Mouse (Mus musculus): ENCODE data around the gene Miga1.
"Not testable (repeated sequence)": the region's sequence is repeated elsewhere in the genome, so short reads cannot be mapped to it uniquely, and the experiment has no call there.

The Miga1 gene

GRCm38 (mm10) chr3:152321765-152322547, 18.3 kb downstream of the Miga1 start:
- DNase-seq (ENCODE audit: low read depth, low spot score): no peak

GRCm38 (mm10) chr3:152320972-152321645, 19.1 kb downstream of the Miga1 start:
- DNase-seq (ENCODE audit: low read depth, low spot score): no peak

GRCm38 (mm10) chr3:152316447-152317173, 23.6 kb downstream of the Miga1 start:
- not testable (repeated sequence) for DNase-seq (ENCODE audit: low read depth, low spot score)

- peak; percentile 83 for DNase-seq (ENCODE audit: low read depth, low spot score)
Measured at GRCm38 (mm10) chr3:152315613-152316012, 24.6 kb downstream of the Miga1 start.

- DNase-seq (ENCODE audit: low read depth, low spot score): not testable (repeated sequence)
Measured at GRCm38 (mm10) chr3:152314666-152315065, 25.5 kb downstream of the Miga1 start.

GRCm38 (mm10) chr3:152309250-152309645, 31.0 kb downstream of the Miga1 start:
- no peak for DNase-seq (ENCODE audit: low read depth, low spot score)

GRCm38 (mm10) chr3:152308485-152309249, 31.5 kb downstream of the Miga1 start:
- no peak for DNase-seq (ENCODE audit: low read depth, low spot score)

GRCm38 (mm10) chr3:152305971-152306370, 34.2 kb downstream of the Miga1 start:
- DNase-seq (ENCODE audit: low read depth, low spot score): no peak

GRCm38 (mm10) chr3:152305080-152305479, 35.1 kb downstream of the Miga1 start:
- DNase-seq (ENCODE audit: low read depth, low spot score): no peak

GRCm38 (mm10) chr3:152304093-152304815, 36.0 kb downstream of the Miga1 start:
- DNase-seq (ENCODE audit: low read depth, low spot score): no peak

GRCm38 (mm10) chr3:152302991-152303390, 37.2 kb downstream of the Miga1 start:
- no peak for DNase-seq (ENCODE audit: low read depth, low spot score)

- DNase-seq (ENCODE audit: low read depth, low spot score): no peak
Measured at GRCm38 (mm10) chr3:152300376-152301337, 39.5 kb downstream of the Miga1 start.

- no peak for DNase-seq (ENCODE audit: low read depth, low spot score)
Measured at GRCm38 (mm10) chr3:152295896-152296295, 44.3 kb downstream of the Miga1 start.

GRCm38 (mm10) chr3:152294400-152294799, 45.8 kb downstream of the Miga1 start:
- no peak for DNase-seq (ENCODE audit: low read depth, low spot score)

- no peak for DNase-seq (ENCODE audit: low read depth, low spot score)
Measured at GRCm38 (mm10) chr3:152293530-152294181, 46.6 kb downstream of the Miga1 start.

GRCm38 (mm10) chr3:152291895-152292294, 48.3 kb downstream of the Miga1 start:
- no peak for DNase-seq (ENCODE audit: low read depth, low spot score)

- DNase-seq (ENCODE audit: low read depth, low spot score): no peak
Measured at GRCm38 (mm10) chr3:152290175-152290798, 49.9 kb downstream of the Miga1 start.

GRCm38 (mm10) chr3:152288740-152289139, 51.5 kb downstream of the Miga1 start:
- DNase-seq (ENCODE audit: low read depth, low spot score): no peak

GRCm38 (mm10) chr3:152288276-152288675, 51.9 kb downstream of the Miga1 start:
- DNase-seq (ENCODE audit: low read depth, low spot score): no peak

Data from forelimb bud, embryonic 11.5 days (tissue).